Mouse (Mus musculus) adrenal gland, adult (tissue): ENCODE results near the gene Frmd4b.
"Not testable (repeated sequence)": the region's sequence is repeated elsewhere in the genome, so short reads cannot be mapped to it uniquely, and the experiment has no call there.

Source experiments
- DNase-seq, 2 experiments: peaks; one replicate each; pipeline ENCODE4 v3.0.0; 2022 to 2023; ENCODE audit warnings: low spot score in 1 of 2; ENCODE audit not compliant: inconsistent age in 2 of 2

Gene Frmd4b

DNA sequence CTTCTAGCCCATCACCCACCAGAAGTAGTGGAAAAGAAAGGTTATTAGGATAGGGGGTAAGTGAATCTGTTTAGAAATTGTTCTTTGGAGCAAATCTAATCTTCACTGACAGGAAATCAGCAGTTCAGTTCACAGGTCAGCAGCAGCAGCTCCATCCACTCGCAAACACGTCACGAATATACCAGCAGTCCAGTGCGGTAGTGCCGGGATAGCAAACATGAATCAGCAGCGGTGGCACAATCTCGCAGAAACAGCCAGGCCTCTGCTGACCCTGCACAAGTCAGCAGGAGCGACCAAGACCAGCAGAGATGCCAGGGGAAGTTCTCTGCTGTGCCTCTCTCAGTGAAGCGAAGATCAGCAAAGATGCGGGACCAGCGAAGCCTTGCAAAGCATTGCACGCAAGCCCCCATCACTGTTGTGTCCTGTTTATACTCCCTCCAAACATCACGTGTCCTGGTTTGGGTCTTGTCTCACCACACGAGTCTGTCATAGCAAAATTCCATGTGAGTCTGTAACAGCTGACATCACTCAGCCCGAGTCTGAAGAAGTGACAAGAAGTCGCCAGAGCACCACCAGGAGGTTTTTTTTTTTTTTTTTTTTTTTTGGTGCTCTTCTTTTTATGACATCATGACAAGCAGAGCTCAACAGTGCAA lies 344.2 kb downstream of the Frmd4b start:
- DNase-seq: no peak

DNA sequence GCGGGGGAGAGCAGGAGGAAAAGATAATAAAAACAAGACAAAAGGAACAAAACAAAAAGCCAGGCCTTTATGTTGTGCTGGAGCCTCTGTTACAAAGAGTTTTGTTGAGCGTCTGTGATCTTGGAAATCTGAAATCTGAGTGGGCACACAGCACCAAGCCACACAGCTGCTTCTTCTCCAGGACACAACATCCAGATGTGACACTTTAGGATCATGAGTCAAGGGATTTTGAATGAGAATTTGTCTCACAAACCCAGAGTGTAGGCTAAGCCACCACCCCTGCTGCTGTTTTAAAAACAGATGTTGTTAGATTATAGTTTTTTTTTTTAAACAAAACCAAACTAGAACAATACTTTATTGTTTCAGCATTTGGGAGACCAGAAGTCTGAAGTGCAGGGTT lies 345.0 kb downstream of the Frmd4b start:
- DNase-seq: no peak

DNA sequence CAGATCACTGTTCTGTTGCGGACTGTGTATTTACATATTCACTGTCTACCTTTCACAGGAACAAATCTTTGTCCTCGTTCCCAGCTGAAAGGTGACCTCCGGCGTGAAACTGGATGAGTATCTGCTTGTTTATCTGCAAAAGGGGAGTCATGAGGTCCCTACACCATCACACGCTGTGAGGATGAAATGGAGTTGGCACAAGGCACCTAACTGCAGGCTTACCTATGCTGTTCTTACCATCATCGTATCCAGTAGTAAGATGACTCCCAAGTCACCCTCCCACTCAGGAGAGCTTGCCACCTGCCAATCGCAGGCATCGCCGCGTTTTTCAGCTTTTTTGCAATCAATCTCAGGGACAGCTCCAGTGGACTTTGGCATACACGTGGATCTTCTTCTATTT lies 347.7 kb downstream of the Frmd4b start:
- no peak for DNase-seq

DNA sequence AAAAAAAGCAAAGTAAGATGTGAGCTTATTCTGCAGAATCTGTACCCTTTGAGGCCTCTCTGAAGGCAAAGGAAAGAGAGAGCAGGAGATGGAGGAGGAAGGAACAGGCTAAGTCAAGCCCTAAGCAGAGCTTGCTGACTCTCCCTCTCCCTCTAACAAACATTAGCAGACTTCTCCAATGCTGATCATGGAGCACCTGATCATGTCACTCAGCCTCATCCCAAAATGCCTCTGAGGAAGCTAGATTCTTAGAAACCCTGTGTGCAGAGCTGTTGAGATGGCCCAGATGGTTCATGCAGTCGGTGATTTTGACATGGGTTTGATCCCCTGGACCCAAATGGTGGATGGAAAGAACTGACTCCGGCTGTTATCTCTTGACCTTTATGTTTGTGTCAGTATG lies 350.2 kb downstream of the Frmd4b start:
- no peak for DNase-seq

DNA sequence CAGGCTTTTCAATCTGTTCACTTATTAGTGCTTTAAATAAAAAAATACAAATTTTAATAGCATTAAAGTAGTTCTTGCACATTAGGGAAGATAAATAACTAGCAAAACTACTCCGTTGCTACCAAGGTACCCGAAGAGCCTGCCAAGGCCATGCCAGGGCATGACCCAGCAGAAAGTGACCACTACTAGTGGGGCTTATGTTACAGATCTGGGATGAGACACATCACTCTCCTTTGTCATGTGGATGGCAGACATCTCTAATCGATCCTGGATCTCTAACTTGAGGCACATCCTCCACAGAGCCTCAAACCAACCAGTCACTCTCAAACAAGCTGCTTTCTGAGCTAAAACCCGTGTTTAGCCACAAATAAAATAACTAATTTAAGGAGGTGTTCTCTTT lies 350.7 kb downstream of the Frmd4b start:
- no peak for DNase-seq

DNA sequence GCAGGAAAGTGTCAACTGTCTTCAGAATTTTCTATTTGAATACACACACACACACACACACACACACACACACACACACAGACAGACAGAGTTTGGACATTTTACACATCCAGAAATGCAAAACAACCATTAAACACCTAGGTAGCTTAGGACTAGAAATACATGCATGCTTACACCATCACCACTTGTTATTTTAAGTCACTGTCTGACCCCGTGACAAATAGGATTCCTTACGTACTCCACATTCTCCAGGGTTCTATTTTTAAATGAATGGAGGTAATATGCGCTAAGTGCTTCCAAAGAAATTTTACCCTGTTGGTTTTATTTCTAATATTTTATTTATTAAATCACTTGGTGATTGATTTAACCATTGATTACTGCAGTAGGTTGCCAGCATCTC lies 351.6 kb downstream of the Frmd4b start:
- no peak for DNase-seq

DNA sequence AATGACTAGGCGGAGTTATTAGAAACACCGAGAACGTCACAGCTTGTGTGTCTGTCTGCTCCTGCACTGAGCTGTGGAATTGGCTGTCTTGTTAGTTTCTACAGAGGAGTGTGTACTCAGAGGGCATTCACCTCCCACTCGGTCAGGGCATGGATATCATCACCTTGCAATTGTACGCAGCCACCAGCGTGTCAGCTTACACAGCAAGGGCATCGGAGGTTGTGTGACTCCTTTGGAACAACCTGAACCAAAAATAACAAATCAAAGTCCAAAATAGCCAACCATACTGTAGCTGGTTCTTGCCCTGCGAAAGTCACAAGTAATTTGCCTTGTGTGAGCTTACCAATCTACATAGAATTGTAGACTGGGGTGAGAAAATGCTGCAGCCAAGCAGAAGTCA lies 352.1 kb downstream of the Frmd4b start:
- no peak for DNase-seq

DNA sequence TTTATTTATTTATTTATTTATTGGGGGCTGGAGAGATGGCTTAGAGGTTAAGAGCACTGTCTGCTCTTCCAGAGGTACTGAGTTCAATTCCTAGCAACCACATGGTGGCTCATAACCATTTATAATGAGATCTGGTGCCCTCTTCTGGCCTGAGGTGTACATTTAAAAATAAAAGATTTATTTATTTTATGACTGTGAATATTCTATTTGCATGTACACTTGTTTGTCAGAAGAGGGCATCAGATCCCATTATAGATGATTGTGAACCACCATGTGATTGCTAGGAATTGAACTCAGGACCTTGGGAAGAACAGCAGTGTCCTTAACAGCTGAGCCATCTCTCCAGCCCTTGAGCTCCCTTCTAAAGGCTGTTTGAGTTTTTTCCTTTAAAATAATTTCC lies 353.6 kb downstream of the Frmd4b start:
- DNase-seq: not testable (repeated sequence)

DNA sequence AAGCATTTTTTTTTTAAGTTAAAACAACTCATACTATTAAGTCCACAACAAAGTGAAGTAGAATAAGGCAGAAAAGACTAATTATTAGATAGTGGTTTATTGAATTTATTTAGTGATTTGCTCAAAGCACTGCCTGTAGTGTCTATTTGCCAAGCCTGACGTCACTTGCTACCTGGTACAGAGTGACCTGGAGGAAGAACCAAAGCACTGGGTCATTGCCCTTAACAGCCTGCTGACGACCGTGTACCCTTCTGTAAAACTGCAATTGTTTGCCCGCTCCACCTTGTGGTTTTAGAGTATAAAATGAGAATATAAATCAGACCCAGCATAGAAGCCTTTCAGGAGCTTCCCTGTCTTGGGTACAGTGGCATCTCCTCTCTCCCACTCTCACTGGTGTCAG lies 355.1 kb downstream of the Frmd4b start:
- DNase-seq: no peak

DNA sequence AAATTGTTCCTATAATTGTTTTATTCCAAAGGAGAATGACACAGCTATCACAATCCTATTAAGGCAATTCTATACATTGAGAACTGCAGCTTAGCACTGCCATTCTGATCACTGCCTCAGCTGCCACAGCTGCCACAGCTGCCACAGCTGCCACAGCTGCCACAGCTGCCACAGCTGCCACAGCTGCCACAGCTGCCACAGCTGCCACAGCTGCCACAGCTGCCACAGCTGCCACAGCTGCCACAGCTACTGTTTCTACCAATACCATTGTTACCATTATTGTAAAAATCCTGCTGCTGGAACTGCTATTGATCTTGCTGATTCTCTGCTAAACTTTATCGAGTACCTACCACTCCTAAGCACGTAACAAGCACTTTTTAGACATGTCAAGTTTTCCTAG lies 357.4 kb downstream of the Frmd4b start:
- DNase-seq: not testable (repeated sequence)

DNA sequence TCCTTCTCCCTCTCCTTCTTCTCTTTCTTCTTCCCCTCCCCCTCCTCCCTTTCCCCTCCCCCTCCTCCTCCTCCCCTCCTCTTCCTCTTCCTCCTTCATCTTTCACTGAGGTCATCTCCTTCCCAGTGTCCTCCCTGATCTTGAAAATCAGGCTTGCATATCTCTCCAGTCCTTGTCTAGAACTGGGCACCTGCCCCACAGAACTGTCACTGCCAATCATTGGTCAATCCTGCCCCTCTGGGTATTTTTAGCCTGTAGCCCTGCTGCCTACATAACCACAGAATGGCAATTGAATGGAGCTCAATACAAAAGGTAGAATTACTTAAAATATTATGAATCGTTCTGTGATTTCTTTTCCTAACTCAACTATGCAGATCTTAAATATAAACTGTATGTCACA lies 358.9 kb downstream of the Frmd4b start:
- DNase-seq: no peak

DNA sequence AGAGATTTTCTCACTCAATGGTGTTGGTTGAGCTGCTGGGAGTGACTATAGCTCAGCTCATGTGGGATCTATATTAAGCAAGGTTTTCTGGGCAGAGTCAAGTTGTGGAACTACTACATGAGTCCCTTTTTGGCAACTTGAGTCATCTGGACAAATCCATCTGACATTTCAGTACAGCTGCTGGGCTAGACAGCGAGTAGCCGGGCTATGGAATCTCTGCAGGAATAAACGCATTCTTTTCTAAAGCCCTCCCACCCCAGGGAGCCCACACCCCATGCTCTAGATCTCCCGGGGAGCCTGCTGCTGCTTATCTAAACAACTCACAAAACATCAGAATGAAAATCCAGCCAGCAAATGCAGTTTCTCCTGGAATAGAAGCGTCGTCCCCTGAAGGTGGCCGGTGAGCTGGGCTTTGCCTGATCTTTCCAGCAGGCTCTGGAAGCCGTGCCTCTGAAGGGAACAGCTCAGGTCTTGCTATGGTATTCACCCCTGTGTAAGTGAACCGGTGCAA lies 364.6 kb downstream of the Frmd4b start, which contains the start of gene Lmod3:
TSS of gene Lmod3 (minus strand) at position 49 of the 511 bp plus-strand sequence.
- no peak for DNase-seq

DNA sequence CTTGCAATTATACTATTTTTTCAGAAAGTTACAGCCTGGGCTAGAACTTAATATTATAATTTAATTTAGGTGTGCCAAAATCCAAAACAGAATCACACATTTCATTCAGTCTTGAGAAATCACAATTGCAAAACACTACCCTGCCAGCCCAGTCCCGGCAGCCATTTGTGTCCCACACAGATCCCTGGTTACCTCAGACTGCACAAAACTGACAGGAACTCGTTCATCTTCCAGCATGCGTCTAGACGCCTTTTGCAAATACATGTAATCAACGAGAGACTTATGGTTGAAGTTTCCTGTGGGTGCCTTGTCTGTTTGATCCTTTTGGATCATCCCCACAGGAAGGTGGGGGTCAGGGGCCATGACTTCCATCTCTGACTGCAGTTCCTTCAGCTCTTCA lies 365.3 kb downstream of the Frmd4b start:
- peak in 1 of 2 experiments; percentile 35 for DNase-seq

DNA sequence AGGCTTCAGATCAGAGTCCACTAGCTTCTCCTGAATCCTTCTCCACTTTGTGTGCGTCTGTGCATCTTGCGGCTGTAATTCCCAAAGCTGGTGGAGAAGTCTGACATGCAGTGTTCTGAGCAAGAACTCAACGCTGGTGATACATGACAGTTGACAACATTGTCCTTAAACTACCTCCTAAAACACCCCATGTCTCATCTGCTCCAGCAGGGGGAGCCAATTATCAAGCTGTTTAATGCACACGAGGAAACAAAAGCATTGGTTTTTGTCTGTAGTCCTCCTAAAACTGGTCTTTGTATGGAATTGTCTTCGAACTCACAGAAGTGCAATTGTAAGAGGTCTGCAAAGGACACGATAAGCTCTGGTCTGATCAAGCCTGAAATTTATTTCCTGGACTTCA lies 366.4 kb downstream of the Frmd4b start:
- peak; percentile 42 to 86 for DNase-seq

DNA sequence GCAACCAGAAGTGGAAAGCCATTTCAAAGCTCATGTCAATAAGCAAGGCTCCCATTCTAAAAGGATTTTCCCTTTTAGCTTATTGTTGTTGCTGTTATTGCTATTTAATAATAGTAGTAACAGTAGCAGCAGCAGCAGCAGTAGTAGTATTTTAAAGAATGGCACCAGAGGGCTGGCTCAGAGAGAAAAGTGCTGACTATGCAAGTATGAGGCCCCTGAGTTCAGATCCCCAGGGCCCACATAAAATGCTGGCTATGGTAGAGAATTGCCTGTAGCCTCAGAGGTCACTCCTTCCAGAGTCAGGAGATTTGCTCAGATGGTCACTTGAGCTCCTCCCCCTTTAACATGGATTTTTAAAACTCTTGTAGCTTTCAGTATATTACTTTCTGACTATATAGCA lies 372.1 kb downstream of the Frmd4b start:
- no peak for DNase-seq

DNA sequence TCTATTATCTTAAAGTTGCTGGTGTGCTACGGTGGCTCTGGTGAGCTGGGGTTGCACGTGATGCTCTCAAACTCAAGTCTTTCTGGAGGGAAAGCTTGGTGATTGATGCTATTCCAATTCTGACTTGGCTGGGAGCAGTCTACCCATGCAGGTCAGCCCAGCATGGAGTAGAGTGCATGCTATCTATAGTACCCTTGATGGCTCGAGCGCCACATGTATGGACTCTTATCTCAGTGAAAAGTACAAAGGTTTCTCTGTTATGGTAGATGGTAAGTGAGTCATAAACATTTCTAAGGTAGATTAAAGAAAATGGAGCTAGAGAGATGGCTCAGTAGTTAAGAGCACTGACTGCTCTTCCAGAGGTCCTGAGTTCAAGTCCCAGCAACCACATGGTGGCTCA lies 374.8 kb downstream of the Frmd4b start:
- no peak for DNase-seq

DNA sequence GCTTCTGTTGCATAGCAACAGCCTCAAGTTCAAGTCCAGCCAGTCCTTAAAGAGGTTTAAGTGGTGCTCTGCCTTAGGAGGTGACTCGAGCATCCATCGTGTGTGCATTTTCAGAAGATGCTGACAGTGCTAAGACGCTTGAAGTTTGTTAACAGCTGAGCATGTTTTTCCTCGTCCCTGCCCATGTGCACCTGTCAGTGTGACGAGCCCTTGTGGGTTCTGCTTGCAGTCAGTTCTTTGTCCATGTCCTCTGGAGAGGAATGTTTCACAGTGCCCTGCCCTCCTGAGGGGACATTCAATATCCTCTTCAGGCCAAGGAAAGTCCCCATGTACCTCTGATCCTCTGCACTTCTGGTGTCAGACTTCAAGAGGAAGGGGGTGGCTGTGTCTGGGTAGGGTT lies 377.2 kb downstream of the Frmd4b start:
- DNase-seq: no peak

DNA sequence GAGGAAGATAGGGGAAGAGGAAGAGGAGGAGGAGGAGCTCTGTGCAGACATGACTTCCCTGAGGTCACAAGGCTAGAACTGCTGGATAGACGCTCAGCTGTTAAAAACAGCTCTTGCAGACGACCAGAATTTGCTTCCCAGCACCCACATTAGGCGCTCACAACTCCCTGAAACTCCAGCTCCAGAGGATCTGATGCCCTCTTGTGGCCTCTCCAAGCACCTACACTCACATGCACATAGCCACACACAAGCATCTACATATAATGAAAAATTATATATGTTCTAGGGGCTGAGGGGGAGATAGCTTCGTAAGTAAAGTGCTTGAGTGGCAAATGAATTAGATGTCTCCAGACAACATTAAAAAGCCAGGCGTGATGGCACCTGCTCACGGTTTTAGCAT lies 378.0 kb downstream of the Frmd4b start:
- DNase-seq: no peak
